Mouse (Mus musculus): ENCODE data around the gene Usp20.
"Not testable (repeated sequence)": the region's sequence is repeated elsewhere in the genome, so short reads cannot be mapped to it uniquely, and the experiment has no call there.

Usp20 gene

DNA sequence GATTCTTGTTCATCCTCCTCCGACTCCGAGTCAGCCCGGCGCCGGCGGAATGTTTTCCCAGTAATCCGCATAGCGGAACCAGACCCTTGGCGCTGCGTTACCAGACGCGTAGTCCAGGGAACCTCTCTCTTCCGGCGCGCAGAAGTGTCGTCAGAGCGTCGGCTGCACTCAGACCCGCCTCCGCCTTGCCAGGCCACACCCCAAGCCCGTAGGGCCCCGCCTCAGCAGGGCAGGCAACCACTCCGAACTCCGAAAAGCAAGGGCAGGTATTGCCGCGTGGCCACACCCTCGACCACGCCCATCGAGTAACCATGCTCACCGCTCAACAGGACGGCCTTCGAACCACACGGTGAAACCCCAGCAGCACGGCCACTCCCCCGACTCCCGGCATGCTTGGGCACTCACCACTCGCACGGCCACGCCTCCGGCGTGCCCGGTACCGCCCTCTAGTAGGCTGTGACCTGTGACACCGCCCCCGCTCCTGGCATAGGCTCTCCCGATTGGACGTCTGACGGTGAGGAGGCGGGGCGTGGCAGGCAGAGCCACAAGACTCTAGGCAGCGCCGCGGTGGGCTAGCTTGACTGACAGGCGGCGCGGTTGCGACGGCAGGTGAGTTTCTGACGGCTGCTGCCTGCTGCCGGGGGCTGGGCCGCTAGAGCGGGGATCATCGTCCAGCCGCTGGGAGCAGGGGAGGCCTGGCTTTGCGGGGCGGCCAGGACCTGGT is at the start of gene Usp20, which contains the start of gene BC005624:
Usp20 (plus strand) TSS at position 490 of the 724 bp plus-strand sequence.
BC005624 (minus strand) TSS at position 412 of the 724 bp plus-strand sequence.
- in situ Hi-C loops (cut with MboI, MseI) = no loop called here

DNA sequence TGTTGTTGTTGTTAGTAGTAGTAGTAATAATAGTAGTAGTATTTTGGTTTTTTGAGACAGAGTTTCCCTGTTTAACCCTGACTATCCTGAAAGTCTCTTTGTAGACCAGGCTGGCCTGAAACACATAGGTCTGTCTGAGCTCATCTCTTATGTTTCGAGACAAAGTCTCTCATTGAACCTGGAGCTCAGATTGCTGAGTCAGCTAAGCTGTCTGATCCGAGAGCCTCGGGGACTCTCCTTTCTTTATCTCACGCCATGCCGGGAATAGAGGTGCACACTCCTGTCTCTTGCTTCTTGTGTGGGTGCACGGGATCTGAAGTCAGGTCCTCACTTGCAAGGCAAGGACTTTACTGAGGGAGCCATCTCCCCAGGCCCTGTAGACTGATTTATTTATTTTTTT is 49.0 kb upstream of the Usp20 start:
- in situ Hi-C loops (cut with MboI, MseI) = no loop called here

DNA sequence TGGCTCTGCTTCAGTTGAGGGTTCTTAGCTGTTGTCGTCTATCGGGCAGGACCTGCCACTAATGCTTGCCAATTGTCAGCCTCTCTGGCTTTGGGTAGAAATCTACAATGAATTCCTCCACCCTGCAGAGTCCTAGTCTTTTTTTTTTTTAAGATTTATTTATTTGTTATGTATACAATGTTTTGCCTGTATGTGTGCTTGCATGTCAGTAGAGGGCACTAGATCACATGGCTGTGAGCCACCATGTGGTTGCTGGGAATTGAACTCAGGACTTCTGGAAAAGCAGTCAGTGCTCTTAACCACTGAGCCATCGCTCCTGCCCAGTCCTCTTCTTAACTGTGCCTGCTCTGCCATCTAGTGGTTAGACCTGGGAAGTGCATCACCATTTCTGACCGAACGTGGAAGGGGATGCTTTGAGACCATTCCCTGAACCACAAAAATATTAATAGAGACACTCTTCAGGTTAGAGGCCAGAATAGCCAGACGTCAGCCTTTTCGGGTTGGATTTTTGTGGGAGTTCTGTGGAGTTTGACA is 48.1 kb upstream of the Usp20 start:
- in situ Hi-C loops (cut with MboI, MseI) = no loop called here

DNA sequence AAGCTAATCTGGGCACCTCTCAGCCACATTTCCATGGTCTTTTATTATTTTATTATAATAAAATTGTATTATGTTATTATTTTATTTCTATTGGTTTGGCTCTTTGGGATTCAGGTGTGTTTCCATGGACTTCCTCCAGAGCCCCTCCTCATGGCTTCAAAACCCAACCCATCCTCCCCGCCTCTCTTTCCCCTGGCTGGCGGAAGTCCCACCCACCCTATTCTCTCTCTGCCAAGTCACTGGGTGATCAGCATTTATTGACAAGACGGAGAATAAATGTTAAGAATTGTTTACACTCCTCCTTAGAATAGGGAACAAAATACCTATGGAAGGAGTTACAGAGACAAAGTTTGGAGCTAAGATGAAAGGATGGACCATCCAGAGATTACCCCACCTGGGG is 45.3 kb upstream of the Usp20 start:
- in situ Hi-C loops (cut with MboI, MseI) = no loop called here

DNA sequence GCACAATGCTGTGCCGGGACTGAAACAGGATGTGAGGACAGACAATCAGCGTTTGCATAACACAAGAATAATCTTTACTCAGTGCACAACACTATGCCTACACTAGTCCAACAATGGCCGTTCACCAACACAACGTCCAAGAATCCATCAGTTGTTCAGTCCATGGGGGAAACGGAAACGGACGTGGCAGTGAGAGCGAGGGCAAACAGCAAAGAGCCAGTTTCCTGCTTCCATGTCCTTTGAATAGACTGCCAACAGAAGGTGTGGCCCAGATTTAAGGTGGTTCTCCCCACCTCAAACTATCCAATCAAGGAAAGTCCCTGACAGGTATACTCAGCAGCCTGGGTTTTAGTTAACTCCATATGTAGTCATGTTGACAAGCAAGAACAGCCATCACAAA is 44.3 kb upstream of the Usp20 start:
- in situ Hi-C loops (cut with MboI, MseI) = no loop called here

DNA sequence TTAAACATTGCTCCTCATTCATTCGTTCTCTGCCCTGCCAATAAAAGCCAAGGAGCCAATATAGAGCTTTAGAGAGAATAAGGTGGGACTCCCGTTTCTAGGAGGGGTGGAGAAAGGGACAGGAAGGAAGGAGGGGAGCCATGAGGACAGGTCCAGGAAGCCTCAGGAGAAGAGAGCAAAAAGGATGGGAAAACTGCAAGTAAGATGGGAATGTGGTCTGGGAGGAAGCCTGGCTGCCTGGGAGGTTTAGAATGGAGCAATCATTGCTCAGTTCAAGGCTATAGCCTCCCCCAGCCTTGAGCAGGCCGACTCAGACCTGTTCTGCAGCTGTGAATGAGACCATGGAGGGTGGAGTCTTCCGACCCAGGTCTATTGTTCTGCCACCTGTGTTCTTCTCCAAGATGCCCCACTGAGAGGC is 43.5 kb upstream of the Usp20 start:
- in situ Hi-C loops (cut with MboI, MseI) = no loop called here

DNA sequence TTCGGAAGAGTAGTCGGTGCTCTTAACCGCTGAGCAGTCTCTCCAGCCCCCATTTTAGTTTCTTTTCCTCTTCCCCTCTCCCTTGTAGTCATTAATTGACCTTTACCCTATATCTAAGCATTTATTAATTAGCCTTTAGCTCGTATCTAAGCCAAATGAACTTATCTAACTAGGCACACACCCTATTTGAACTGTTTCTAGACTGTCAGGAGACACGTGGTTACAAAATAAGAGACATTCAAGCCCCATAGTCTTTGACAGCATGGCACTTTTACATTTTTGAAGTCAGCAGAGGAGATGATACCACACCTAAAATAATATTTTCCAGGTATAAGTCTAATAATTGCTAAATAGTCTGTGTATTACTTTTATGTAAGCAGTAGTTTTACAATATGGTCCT is 40.5 kb upstream of the Usp20 start:
- in situ Hi-C loops (cut with MboI, MseI) = no loop called here

DNA sequence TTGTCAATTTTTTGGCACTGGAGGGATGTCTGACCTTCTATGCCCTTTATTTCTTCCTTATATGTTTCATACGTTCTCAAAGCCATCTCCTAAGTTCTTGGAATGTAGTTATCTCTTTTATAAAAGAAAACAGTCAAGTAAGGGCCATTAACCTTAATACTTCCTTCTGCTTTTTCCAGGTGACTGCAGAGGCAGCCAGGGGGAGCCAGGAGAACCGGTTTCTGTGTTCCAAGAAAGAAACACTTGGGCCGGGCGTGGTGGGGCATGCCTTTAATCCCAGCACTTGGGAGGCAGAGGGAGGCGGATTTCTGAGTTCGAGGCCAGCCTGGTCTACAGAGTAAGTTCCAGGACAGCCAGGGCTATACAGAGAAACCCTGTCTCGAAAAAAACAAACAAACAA is 40.0 kb upstream of the Usp20 start:
- in situ Hi-C loops (cut with MboI, MseI) = not testable (repeated sequence)

DNA sequence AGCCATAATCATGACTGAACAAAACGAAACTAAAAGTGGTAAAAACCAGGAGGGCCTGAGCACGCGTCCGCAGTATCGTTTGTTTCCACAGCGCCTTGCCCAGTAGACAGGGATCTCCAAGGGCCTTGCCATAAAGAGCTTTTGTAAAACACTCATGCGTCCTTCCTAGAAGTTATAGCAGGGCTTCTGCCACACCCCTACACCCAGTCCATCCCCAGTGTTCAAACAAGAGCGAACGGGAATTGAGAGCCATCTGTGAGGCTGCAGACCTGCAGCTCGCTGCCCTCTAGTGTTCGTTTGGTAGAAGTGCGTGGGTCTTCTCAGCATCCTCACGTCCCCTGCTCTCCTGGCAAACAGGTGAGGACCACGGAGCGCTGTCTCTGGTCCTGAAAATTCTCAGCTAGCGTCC is 39.5 kb upstream of the Usp20 start:
- in situ Hi-C loops (cut with MboI, MseI) = no loop called here

DNA sequence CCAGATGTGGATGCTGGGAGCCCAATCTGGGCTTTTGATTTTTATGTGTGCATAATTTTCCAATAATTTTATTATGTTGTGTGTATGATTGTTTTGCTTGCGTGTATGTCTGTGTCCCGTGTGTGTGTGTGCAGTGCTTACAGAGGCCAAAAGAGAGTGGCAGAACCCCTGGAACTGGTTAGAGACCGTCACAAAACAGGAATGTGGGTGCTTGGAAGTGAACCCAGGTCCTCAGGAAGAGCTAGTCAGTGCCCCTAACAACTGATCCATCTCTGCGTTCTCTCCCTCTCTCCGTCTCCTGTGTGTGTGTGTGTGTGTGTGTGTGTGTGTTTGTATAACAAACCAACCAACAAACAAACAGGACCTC is 29.6 kb upstream of the Usp20 start:
- in situ Hi-C loops (cut with MboI, MseI) = no loop called here

DNA sequence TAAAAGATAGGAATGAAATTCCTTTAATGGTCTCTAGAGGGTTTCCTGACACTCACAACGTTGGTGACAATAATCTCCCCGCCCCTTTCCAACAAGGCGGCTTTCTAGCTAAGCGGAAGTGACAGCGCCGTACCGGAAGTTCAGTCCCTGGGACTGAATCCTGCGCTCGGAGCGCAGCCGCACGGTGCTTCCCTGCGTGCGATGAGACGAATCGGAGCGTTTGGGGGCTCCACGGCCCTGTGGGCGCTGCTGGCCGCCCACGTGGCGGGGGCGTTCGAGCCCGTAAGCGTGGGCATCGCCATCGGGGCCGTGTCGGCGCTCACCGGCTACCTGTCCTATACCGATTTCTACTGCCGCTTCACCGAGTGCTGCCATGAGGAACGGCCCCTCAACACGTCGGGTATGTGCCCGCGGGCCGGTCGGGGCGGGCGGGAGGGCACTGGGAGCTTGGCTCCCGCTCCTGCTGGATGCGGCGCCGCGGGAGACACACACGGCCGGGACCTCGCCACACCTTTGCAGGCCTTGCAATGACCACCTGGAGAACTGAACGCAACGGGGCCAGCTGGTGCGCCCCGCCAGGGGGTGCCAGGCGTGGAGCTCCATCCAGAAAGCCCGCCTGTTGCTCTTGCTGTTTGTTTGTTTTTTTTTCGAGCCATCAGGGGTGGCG is 29.1 kb upstream of the Usp20 start, which contains the start of gene Tor1b:
Tor1b (plus strand) TSS at position 136 of the 667 bp plus-strand sequence.
- in situ Hi-C loops (cut with MboI, MseI) = no loop called here

DNA sequence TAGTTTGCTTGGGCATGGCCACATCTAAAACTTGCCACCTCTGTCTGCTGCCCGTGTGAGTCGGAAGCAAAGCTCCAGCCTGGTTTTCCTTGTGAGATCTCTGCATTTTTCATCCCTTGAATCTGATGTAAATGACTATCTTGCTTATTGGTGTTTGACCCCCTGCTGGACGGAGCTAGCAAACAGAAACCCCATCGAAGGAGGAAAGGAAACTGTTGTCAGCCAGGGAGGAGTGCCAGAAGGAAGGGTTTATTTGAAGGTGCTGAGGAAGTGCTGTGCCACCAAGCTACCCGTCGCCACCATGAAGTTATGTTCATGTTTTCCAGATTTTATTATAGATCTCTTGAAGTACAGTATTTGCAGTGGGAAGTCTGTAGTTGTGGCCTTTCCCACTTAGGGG is 27.3 kb upstream of the Usp20 start:
- in situ Hi-C loops (cut with MboI, MseI) = loop anchor here (5.0 kb wide), 1 partner anchor 198 kb away; the partner anchor contains the start of gene Gpr107

DNA sequence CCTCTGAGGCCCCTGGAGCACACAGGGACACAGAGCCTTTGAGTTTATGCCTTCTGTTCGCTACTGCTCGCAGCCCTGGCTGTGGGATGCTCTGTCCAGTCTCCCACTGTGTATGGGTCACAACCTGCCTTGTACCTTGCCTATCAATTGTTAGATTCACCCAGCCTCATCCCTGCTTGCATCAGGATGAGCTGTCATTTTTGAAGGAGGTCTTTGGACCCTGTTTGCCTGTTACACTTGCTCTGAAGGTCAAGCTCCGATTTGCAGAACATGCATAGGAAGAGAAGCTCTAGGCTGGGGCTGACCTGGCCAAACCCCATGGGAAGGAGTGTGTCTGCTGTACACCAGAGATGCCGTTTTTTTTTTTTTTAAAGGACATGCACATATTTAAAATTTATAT is 24.6 kb upstream of the Usp20 start:
- in situ Hi-C loops (cut with MboI, MseI) = loop anchor here (5.0 kb wide), 1 partner anchor 195 kb away; the partner anchor contains the start of gene Gpr107

DNA sequence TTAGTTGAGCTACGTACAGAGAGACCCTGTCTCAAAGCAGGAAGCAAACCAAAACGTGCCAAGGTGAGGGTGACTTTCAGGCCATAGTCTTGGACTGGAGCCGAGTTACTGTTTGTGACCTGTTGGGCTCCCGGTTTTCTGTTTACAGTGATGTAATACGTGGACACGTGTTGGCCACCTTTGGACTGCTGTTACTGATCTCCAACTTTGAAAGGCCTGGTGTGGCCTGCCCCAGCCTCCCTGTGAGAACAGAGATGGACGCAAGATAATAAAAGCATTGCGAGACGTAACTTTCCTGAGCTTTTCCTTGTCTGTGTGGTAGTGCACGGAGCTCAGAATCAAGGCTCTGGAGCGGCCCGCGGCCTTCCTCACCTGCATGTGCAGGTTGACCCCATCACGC is 23.4 kb upstream of the Usp20 start:
- in situ Hi-C loops (cut with MboI, MseI) = loop anchor here (5.0 kb wide), 1 partner anchor 194 kb away; the partner anchor contains the start of gene Gpr107

DNA sequence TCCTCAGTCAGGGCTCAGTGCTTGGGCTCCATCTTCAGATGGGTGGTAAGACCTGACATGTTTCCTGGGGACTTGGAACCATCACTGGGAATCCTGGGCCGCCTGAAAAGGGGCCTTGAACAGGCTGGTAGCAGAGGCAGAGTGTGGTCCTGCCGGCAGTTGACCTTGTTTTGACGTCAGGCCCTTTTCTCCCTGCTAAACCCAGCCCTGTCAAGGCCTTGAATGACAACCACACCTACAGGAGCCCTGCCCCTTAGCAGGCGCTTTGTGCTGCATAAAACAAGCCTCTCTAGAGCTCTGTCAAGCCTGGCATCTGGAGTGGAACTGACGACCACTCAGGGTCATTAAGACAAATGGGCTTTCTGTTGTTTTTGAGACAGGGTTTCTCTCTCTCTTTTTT is 22.2 kb upstream of the Usp20 start:
- in situ Hi-C loops (cut with MboI, MseI) = loop anchor here (5.0 kb wide), 1 partner anchor 192 kb away; the partner anchor contains the start of gene Gpr107

DNA sequence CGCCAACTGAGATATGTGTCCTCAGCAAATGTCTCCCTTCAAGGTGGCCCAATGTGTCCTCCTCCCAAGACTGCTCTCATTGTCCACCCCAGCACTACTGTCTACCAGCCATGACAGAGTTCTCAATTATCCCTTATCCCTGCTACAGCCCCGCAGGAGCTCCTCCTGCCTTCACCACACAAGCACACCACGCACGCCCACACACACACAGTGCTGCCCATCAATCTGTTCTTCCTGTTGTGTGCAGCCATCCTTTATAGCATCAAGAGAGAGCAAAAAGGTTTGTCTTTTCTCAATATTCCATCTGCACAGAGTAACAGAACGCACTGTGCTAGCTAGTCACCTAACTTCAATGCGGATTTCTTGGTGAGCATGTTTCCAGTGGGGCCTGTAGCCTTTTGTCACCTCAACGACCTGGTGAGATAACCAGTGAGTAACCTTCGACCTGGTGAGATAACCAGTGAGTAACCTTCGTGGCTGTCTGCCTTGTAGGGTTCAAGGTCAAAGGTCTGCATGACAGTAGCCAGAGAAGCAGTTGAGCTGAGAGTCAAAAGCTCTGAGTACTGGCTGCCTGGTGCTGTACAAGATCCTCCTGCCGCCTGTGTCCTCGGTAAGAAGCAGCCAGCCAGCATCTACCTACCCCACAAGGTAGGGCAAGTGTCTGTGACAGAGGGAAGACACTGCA is 19.4 kb upstream of the Usp20 start:
- in situ Hi-C loops (cut with MboI, MseI) = no loop called here

DNA sequence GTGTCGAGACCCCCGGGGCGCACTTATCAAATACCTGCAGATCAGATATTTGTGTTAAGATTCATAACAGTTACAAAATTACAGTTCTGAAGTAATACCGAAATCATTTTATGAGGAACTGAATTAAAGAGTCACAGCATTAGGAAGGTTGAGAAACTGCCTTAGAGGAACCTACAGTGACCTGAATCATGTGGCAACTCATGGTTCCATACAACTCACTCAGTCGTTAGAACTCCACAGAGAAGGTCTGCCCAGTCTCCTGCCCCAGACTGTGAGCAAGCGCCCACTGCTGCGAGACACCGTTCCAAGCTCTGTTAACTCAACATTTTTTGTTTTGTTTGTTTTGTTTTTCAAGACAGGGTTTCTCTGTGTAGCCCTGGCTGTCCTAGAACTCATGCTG is 16.5 kb upstream of the Usp20 start:
- in situ Hi-C loops (cut with MboI, MseI) = no loop called here

DNA sequence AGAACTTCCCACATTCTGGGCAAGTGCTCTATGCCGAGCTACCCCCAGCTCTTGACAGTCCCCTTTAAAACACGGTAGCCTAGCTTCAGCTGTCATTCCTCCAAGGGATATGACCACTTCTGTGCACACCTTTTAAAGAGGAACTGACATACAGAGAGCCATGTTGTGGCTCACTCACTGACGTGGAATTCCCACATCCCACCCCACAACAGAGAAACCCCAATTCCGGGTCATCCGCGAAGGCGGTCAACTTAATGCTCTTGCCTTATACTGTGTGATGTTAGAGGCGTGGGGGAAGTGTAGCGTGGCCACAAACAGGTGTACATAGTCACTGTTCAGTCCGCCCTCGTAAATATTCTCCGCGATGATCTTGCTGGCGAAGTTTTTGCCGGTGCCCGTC is 15.3 kb upstream of the Usp20 start:
- in situ Hi-C loops (cut with MboI, MseI) = no loop called here

DNA sequence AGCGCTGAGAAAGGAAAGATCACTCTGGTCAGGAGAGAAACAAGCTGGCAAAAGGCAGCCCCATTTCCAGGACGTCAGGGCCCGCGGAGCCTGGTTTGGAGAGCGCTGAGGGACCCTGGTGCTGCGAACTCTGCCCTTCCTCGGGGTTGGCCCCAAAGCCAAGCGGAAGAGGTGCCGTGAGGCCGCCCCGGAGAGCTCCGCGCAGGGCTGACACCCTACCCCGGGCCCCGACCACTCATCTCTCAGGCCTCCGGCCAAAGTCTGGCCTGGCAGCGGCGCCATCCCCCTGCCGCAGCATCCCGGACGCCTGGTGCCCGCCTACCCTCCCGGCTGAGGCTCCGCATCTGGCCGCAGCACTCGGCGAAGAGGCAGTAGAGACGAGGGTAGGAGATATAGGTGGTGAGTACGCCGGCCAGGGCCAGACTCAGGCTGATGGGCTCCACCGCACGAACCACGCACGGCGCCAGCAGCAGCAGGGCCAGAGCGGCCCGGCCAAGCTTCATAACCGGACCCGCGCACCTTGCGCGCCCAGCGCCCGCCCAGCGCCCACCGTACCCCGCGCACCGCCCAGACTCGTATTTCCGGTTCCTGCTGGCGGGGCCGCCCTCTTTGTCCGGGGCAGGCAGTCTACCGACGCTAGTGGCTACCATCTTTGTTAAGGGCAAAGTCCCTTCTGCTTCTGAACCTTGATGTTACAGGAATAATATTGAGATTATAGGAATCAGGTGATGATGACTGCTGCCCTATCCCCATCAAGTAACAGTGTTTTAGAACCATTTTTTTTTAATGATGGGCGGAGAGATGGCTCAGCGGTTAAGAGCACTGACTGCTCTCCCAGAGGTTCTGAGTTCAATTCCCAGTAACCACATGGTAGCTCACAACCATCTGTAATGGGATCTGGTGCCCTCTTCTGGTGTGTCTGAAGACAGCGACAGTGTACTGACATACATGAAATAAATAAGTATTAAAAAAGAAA is 14.4 kb upstream of the Usp20 start, which contains the start of gene Tor1a:
Tor1a (minus strand) TSS at position 582 of the 976 bp plus-strand sequence.
- in situ Hi-C loops (cut with MboI, MseI) = no loop called here

DNA sequence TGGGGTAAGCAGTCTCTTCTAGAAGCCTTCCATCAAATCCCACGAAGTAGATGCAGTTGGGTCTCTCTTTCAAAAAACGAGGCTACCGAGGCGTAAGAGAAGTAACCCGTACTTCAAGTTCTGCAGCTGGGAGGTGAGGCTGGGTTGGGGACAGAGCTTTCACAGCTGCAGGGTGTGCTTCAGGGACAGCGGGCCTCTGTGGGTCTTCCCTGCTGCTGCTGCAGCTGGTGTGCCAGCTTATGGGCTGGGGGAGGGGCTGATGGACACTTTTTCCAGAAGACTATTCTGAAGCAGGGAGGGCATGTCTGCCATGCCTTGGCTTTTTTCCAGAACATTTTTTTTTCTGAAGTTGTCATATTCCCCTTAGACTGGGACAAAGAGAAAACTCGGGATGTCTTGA is 945 bp downstream of the Usp20 start:
- in situ Hi-C loops (cut with MboI, MseI) = no loop called here

Measured in T-helper 1 cell (primary cell).